Mouse (Mus musculus) layer of hippocampus, adult 9-10 months (tissue): ENCODE data around the gene Macrod1.
A peak's percentile ranks its signal among the peaks of the same experiment; 100 is the strongest.
"Not testable (repeated sequence)": the region's sequence is repeated elsewhere in the genome, so short reads cannot be mapped to it uniquely, and the experiment has no call there.

Experiments used
- DNase-seq: peaks from one replicate; pipeline ENCODE4 v3.0.0; 2022; ENCODE audit warnings: low spot score

The Macrod1 gene

DNA sequence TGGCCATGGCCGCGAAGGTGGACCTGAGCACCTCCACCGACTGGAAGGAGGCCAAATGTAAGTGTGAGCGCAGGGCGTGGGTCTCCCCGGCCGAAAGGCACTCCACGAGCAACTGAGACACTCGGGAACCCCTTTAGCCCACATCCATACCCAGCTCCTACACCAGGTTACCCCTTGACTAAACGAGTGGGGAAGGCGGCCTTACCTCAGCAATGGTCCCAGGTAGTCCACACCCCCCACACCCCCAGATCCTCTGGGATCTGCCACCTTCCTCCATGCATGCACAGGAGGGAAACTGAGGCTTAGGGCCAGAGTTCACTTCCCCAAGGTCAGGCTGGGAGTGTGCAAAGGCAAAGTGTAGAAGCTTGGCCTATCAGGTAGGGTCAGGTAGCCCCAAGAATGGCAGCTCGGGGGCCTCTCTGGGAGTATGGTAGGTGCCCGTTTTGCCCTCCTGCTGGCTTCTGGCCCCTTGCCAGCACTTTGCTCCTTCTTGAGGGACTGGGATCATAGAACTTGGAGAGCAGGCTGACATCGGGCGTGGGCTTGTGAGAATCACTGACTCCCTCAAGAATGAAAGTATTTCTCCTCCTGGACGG lies 614 bp downstream of the Macrod1 start:
- DNase-seq = no peak

DNA sequence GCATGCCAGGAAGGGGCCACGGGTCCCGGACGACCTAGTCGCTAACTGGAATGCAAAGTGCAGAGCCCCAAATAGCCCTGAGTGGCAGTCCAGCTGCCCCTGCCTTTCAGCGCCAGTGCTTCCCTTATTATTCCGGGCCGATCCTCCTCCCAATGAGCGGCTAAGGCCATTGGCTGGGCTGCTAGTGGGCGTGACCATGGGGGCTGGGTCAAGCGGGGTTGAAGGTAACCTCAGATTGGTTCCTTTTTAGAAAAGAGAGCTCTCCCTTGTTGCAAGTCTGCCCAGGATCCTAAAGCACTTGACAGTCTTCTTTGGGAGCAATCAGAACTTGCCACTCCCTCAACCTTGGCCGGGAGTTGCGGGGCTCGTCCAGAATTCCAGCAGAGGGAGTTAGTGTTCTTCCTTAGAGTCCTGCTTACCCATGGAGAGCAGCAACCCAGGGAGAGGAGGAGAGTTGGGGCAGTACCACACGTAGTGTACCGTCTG lies 1.2 kb downstream of the Macrod1 start:
- DNase-seq = peak; percentile 44

DNA sequence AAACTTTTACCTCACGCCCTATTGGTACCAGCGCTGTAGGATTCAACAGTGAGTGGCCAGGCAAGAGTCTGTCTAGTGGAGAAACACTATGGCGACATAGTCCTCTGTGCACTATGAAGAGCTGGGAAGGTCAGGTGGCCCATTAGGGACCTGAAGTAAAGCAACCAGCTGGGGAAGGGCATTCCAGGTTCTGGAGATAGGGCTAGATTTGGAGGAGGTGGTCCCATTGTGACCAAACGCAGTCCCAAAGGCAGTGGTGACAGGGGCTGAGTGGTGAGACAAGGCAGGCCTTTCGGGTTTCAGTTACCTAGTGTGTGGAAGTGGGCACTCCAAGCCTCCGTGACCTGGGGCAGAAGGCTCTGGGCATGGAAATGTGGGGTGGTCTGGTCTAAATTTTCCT lies 1.9 kb downstream of the Macrod1 start:
- no peak for DNase-seq

DNA sequence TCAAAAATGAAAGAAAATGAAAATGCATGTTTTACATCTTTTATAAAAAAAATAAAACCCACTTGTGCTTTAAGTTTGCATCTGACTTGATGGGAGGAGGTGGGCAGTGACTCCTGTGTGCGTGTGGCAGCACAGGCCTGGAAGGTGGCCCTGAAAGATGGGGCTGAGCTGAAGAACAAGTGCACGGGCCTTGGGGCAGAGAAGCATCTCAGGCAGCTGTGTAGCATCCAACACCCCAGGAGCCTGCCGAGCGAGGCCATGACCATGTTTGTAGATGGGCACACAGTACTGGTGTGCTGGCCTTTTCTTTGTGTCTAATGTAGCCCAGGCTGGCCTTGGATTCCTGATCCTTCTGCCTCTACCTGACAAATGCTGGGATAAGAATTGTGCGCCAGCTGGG lies 5.5 kb downstream of the Macrod1 start:
- no peak for DNase-seq

DNA sequence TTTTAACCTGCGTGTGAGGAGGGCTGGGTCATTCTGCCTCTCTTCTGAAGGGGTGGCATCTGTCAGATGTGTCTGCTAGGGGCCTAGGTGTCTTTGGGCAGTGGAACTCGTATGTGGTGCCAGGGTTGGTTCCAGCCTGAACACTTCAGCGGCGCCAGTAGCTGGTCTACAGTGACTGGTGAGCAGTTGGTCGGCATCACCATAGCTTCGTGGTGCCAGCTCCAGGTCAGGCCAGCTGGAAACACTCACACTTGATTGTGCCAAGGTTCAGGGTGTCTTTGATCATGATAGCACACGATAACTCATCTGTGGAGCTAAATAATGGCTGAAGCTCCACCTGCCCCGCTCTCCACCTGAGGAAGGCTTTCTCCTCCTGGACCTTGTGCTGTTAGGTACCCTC lies 6.3 kb downstream of the Macrod1 start:
- DNase-seq = no peak

DNA sequence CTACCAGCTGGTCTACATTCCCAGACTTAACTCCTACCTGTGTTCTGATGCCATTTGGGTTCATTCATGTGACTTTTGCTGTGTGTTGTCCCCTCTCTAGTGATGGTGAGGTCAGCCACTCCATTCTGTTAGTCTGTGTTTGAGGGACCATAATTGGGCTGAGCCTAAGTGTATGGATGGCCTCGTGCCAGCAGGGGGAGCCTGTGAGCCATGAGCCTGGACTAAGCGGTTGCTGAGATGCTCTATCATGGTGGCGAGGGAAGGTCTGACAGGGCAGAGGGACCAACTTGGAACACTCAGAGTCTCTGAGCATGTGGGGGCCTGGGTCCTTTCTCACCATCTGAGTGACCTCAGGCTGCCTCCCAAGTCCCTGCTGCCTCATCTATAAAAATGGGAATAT lies 8.0 kb downstream of the Macrod1 start:
- peak; percentile 68 for DNase-seq

DNA sequence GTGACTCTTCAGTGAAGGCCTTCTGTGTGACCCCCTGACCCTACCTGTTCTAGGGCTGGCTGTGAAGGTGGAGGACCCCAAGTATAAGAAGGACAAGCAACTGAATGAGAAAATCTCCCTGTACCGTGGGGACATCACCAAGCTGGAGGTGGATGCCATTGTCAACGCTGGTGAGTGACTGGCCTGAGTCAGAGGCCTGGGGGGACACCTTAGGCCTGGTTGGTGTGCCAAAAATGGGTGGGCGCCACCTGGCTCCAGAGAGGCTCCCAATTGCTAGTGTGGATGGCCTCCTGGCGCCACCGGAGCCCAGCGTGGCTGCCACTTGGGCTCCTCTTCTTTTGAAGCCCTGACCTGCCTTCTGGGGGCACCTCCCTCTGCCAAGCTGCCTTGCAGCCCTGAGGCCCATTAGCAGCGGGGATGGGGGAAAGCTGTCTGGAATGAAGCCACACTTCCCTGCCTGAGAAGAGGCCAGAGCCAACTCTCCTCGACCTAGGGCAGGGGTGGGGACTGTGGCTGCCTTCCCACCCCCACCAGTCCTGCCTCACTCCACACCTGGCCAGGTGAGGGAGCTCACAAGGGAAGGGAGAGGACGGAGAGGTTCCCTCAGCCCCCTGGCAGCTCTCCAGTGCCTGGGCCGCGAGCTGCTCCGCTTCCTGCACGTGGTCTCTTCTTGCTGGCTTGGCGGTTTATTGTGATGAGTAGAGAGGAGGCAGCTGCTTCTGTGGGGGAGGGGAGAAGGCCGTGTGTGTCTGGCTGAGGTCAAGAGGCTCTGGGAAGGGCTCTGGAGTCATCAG lies 9.6 kb downstream of the Macrod1 start:
- no peak for DNase-seq

DNA sequence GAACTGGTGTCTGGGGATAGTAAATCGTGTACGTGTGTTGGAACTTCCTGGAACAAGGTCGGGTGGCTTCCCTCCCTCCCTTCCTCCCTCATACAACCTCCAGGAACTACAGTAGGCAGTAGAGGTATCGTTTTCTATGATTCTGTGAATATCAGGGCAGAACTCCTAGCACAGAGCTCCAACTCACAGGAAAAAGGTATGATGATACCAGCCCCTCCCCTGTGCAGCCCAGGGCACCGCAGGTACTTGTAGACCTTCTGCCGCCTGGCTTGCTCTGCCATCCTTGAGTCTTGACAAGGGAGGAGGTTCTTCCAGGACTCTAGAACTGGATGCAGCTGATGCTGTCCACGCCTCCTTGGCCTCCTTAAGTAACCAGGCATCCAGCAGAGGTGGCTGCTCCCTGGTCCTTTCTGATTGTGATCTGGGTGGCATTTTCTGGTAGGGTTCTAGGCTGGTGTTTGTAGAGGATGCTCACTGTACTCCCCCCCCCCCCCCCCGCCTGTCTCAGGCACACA lies 10.3 kb downstream of the Macrod1 start:
- no peak for DNase-seq

DNA sequence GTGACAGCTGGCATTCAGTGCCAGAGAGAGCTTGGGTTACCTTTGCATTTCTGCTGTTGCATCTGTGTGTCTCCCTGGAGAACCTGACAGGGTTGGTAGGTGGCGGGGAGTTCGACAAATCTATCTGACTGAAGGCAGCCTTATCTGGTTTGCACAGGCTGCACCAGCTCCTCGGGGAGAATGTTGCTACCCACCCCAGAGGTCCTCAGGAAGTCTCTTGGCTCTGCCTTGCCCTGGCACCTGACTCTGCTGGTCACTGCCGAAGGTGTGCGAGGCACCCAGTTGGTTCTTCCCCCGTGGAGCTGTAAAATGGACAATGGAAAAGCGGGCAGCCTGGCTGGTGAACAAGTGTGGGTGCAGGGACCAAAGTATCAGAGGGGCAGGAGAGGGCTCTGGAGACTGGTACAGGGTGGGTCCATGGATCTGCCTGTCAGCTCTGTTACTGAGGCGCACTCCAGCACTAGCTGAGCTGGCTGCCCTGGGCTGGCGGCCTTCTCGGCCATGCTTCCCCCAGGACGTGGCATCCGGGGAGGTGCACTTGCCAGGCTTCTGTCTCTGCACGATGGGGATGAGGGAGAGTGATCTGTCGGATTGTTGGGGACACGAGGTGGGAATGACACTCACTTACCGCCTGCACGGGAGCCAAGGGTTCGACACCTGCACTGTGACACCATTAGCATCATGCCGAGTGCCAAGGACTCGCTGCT lies 10.9 kb downstream of the Macrod1 start:
- DNase-seq = no peak

DNA sequence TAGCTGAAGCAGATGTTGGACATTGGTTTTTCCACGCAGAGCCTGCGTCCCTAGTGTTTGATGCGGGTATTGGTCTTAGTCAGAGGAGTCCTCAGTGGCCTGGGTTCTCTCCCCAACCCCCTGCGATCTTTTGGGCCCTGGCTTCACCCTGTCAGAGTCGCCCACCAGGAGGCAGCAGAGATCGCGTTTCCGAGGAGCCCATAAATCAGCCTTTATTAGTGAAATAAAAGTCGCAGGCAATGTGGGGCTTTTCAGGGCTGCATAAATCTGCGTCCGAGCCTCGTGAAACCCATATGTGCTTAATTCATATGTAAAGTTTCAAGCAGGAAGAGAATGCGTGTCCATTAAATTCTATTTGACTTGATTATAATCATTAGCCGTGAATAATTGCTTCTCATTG lies 11.5 kb downstream of the Macrod1 start:
- DNase-seq = peak; percentile 63

DNA sequence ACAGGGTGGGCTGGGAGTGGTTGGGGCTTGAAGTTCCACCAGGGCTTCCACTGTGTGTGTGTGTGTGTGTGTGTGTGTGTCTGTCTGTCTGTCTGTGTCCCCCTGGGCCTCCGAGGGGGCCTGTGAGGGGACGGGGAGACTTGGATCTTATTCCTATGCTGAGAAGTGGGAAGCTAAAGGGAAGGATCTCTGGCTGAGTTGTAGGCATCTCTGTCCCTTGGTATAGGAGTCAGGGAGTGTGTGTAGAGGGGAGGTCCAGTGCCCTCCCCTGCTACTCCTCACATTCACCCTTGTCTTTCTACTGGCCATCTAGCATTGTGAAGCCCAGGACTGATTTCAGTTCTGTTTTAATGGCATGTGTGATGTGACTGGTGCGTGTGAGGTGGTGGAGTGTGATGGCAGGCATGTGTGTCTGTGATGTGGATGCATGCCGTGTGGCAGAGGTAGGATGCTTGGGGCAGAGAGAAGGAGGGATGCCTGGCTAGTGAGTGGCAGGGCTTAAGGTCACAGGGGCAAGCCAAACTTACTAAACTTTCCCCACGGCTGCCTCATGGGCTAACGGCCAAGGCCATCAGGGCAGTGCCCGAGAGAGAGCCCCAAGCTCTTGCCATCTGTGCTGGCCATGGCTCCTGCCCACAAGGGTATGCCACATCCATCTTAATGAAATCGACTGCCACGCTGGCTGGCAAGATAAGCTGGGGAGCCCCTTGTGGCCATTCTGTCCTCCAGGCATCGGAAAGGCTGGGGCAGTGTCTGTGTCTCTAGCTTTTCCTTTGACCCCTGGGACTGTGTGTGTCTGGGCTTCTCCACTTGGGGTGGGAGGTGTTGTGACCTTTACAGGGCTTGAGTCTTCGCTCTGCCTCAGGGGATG lies 12.3 kb downstream of the Macrod1 start:
- no peak for DNase-seq

DNA sequence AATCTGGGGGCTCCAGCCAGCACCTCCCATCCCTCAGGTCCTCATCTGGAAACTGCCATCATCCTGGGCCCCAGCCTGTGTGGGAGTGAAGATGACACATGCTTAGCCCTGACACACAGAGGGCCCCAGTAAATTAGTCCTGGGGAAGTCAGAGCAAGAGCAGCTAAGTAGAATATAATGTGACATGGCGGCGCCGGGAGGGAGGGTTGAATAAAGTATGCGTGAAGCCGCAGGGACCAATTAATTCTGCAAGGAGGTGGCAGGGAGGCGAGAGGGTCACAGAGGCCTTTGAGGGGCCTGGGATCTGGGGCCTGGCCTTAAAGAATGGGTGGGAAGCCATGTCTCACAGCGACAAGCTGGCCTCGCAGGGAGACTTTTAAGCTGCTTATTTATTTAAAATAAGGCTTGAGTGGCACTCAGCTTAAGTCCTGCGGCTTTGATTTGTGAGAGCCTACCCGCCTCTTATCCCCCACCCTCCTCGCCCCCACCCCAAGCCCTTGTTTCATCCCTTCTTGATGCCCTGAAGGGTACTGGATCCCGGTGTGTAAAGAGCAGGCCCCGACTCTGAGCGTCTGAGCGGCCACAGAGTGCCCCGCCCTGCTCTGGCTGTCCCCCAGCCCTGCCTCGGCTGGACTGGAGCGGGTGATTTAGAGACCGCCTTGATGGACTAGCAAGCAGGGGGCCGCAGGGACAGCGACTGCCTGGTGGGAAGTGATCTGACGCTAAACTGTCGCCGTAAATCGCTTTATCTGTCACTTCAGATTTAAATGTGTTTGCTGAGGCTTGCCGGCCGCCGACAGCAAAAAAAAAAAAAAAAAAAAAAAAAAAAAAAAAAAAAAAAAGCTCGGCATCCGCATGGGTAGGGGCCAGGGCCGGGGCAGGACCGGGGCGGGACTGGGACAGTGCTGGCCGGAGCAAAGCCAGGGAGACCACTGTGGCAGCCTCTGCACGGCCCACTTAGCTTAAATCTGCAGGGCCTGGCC lies 13.5 kb downstream of the Macrod1 start:
- DNase-seq = no peak

DNA sequence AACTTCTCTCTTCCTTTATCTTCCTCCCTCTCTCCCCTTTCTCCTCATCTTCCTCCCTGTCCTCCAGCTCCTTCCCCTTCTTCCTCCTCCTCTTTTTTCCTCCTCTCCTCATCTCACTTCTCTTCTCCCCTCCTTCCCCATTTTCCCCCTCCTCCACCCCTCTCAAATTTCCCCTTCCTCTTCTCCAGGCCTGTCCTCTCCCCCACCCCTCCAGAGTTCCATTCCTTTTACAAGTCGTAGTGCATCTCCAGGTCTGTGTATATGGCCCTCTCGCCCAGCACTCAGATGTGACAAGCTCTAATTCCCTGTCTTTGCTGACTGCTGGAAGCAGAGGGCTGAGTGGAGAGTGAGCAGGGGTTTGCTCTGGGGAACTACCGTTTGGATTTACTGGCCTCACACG lies 14.2 kb downstream of the Macrod1 start:
- DNase-seq = no peak

DNA sequence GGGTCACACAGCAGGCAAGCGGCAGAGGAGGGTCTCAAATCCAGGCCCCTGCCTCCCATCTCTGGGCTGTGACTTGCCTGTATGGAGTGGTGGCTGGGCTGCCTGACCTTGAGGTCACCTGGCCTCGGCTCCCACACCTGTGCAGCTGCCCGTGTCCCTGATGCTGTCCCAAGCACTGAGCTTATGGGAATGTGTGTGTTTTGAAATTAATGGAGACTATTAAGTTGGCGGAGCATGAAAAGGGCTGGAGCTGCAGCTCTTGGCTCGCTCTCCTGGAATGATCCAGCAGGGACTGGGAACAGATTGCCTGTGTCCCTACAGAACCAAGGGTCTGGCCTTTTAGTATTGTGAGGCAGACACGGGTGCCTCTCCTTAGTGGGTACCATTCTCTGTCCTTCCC lies 15.6 kb downstream of the Macrod1 start:
- DNase-seq = no peak

DNA sequence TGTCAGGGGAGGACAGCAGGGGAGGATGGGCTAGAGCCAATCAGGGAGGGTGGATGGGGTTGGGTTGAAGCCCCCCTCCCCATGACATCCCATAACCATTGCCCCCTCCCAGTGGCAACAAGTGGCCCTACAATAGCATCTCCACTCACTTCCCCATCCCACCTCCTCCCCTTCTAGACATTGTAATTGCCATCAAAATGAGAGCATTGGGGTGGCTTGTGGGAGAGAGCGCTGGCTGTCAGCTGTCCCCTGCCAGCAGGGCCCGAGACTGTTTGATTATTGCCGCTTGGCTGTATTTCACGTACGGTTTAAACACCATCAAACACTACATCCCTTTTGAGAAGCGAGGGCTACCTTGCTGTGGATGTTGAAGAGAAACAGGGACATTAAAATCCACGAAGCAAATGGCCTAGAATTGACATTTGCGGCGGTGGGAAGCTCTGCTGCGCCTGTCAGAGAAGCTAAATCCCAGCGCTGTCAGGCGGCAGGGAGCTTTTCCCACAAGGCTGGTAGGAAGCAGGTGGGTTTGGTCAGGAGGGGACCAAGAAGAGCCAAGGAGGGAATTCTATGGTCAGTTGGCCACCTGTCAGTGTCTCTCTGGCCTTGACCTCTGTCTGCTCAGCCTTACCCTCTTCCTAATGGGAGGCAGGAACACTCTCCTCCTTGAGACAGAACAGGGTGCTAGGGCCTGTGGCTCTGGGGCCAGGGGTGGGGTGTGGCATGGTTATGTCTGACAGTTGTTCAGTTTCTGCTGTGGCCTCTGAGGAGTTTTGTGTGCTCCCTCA lies 17.6 kb downstream of the Macrod1 start:
- DNase-seq = no peak

DNA sequence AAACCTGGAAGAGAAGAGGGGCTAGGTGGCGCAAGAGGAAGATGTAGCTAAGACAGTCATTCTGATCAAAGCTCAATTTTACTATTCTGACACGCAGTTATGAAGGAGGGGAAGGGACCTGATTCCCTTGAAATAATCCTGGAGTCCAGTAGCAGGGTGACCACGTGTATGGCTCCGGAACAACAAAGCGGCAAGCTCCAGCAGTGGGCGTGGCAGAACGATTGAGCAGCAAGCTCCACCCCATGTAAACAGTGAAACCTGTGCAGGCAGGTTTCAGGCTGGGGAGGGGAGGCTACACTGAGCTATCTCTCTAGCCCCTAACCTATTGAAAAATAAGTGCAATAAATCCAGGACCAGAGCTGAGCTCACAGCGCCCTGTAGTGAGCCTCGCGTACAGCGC lies 18.7 kb downstream of the Macrod1 start:
- DNase-seq = not testable (repeated sequence)

DNA sequence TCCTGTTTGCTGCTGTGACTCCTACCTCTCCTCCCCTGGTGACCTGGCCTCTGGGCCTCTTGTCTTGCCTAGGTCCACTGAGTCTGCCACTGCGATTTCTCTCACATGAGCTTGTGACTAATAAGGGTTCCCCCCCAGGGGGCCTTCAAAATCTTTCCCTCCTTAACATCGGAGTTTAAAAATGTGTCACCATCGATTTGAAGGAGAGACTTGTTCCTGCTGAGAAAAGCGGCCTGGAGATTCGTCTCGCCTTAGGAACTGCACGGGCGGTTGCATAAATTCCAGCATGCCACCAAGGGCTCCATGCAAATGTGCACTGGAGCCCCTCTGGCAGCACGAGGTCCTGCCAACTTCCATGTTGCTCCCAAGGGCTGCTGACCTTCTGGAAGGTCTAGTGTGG lies 21.1 kb downstream of the Macrod1 start:
- DNase-seq = no peak

DNA sequence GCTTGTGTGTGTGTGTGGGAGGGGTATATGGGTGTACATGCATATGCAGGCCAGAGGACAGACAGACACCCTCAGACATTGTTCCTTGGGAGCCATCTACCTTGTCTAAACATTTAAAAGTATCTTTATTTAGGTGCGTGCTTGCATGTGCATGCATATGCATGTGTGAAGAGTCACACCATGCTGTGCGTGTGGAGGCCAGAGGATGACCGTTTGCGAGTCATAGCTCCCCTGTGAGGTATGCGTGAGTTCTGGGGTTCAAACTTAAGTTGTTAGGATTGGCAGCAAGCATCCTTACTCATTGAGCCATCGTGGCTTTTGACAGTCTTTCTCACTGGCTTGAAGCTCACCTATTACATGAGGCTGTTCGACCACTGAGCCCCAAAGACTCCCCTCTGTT lies 21.7 kb downstream of the Macrod1 start:
- DNase-seq = no peak

DNA sequence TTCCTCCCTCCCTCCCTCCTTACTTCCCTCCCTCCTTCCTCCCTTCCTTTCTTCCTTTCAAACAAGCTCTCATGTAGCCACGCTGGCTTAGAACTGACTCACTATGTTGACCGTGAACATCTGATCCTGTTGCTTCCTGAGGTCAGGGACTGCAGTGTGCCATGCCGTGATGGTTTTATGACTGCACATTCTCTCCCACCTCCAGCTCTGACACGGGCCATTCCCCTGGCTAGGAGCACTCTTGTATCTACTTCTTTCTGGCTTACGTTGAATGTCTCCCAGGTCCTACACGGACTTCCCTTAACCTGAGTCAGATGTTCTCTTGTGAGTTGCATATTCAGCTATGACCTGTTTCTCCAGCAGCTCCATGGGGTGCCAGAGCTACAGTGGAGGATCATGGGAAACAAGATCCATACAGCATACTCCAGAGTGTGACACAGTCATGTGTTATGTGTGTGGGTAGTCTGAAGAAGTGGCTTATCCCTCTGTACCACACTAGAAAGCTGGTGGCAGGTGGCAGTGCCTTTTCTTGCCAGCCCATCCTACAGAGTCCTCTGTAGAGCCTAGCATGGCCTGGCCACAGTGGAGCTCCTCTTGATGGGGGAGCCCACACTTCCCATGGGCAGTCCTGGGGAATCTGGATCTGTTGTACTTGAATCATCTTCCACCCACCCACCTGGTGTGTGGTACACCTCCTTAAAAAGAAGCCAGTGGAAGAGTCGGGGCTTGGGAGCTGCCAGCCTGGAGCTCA lies 25.1 kb downstream of the Macrod1 start:
- no peak for DNase-seq
